Mouse (Mus musculus) neural tube, embryonic 14.5 days (tissue): ENCODE measurements around the gene Hbb-bt. TPM values are rescaled to one million over a fixed set of nuclear protein-coding genes. Genes with fewer than 3 reads are reported as not detected.
"Not testable (repeated sequence)": the region's sequence is repeated elsewhere in the genome, so short reads cannot be mapped to it uniquely, and the experiment has no call there.

Experiments used
- ATAC-seq: fragments of 200-750 bp; cut with Nextera tagmentation; 2 replicates; pipeline ENCODE4 v1.8.0; 2017; ENCODE audit warnings: low read depth, mild to moderate bottlenecking, moderate TSS enrichment, moderate library complexity
- H3K27ac ChIP-seq: fragments of 300-500 bp; sonication (generic); 2 replicates; pipeline ENCODE4 v1.5.1; 2014; ENCODE audit warnings: low read depth, mild to moderate bottlenecking, control low read depth, low read length, moderate library complexity, mixed read lengths
- H3K27me3 ChIP-seq: fragments of 300-500 bp; sonication (generic); 2 replicates; pipeline ENCODE4 v1.6.1; 2014; ENCODE audit warnings: low read length; ENCODE audit not compliant: control insufficient read depth, insufficient read depth
- H3K36me3 ChIP-seq: fragments of 300-500 bp; sonication (generic); 2 replicates; pipeline ENCODE4 v1.6.1; 2014; ENCODE audit warnings: low read length, mixed read lengths; ENCODE audit not compliant: control insufficient read depth, insufficient read depth
- H3K4me1 ChIP-seq: fragments of 300-500 bp; sonication (generic); 2 replicates; pipeline ENCODE4 v1.6.1; 2014; ENCODE audit warnings: low read length; ENCODE audit not compliant: control insufficient read depth, insufficient read depth
- H3K4me2 ChIP-seq: fragments of 300-500 bp; sonication (generic); 2 replicates; pipeline ENCODE4 v1.6.1; 2014; ENCODE audit warnings: mild to moderate bottlenecking, low read depth, low read length, control low read depth
- H3K4me3 ChIP-seq: fragments of 300-500 bp; sonication (generic); 2 replicates; pipeline ENCODE4 v1.5.1; 2014; ENCODE audit warnings: low read depth, low read length, control low read depth, mixed read lengths
- H3K9ac ChIP-seq: fragments of 300-500 bp; sonication (generic); replicated peaks from 2 replicates; pipeline ENCODE4 v1.6.1; 2014; ENCODE audit warnings: low read depth, mild to moderate bottlenecking, control low read depth, low read length, mixed read lengths
- H3K9me3 ChIP-seq: fragments of 300-500 bp; sonication (generic); 2 replicates; pipeline ENCODE4 v1.6.1; 2016; ENCODE audit warnings: low read length; ENCODE audit not compliant: control insufficient read depth
- WGBS: fragments of 180-500 bp; shearing (Covaris S2); extraction: QIAGEN DNeasy Blood & Tissue Kit; methylation state at CpG from one replicate; pipeline ENCODE4 v1.1.7; 2014; 5-methylcytosine and 5-hydroxymethylcytosine counted together
- polyA plus RNA-seq: library from polyadenylated mRNA; unstranded; fragments of >200 nt; fragmentation: Nextera tagmentation; extraction: Ambion mirVana; gene quantifications from 2 replicates; pipeline ENCODE4 v1.2.1, GENCODE M21; 2014

Hbb-bt gene
- polyA plus RNA-seq, 1 experiment from 2014 or later = 1,461 TPM

GRCm38 (mm10) chr7:103810746-103811145, 3.0 kb downstream of the Hbb-bt start:
- 80% methylated on average over 3 of the region's 3 CpGs for WGBS
- H3K9ac ChIP-seq = no peak overlapping the region
- H3K9me3 ChIP-seq = no peaks in the 10 kb centered on the region
- H3K27me3 ChIP-seq = no peaks in the 10 kb centered on the region
- H3K36me3 ChIP-seq = no peaks in the 10 kb centered on the region
- no peak for ATAC-seq
- H3K4me3 ChIP-seq = no peak overlapping the region
- H3K4me2 ChIP-seq = no peak overlapping the region
- H3K27ac ChIP-seq = no peak overlapping the region
- no peaks in the 10 kb centered on the region for H3K4me1 ChIP-seq

GRCm38 (mm10) chr7:103810296-103810695, 3.5 kb downstream of the Hbb-bt start:
- no peaks in the 10 kb centered on the region for H3K9me3 ChIP-seq
- no peaks in the 10 kb centered on the region for H3K27me3 ChIP-seq
- H3K4me2 ChIP-seq = no peak overlapping the region
- WGBS = 86% methylated on average over 1 of the region's 1 CpGs
- no peak for ATAC-seq
- H3K4me3 ChIP-seq = no peak overlapping the region
- H3K27ac ChIP-seq = no peak overlapping the region
- no peaks in the 10 kb centered on the region for H3K36me3 ChIP-seq
- H3K9ac ChIP-seq = no peak overlapping the region
- H3K4me1 ChIP-seq = no peaks in the 10 kb centered on the region

- no peaks in the 10 kb centered on the region for H3K9me3 ChIP-seq
- ATAC-seq = no peak
- no peak overlapping the region for H3K4me3 ChIP-seq
- H3K27ac ChIP-seq = no peak overlapping the region
- H3K36me3 ChIP-seq = no peaks in the 10 kb centered on the region
- no peaks in the 10 kb centered on the region for H3K4me1 ChIP-seq
- H3K27me3 ChIP-seq = no peaks in the 10 kb centered on the region
- WGBS = 90% methylated on average over 1 of the region's 1 CpGs
- H3K4me2 ChIP-seq = no peak overlapping the region
- H3K9ac ChIP-seq = no peak overlapping the region
Observed at GRCm38 (mm10) chr7:103809801-103810155, 4.0 kb downstream of the Hbb-bt start.

- no peaks in the 10 kb centered on the region for H3K4me1 ChIP-seq
- H3K36me3 ChIP-seq = no peaks in the 10 kb centered on the region
- no peaks in the 10 kb centered on the region for H3K27me3 ChIP-seq
- H3K9me3 ChIP-seq = no peaks in the 10 kb centered on the region
- WGBS = 76% methylated on average over 5 of the region's 5 CpGs
- ATAC-seq = no peak
- no peak overlapping the region for H3K4me3 ChIP-seq
- no peak overlapping the region for H3K9ac ChIP-seq
- no peak overlapping the region for H3K27ac ChIP-seq
- H3K4me2 ChIP-seq = no peak overlapping the region
Observed at GRCm38 (mm10) chr7:103808971-103809800, 4.6 kb downstream of the Hbb-bt start.

GRCm38 (mm10) chr7:103808120-103808519, 5.7 kb downstream of the Hbb-bt start:
- H3K27ac ChIP-seq = not testable (repeated sequence)

GRCm38 (mm10) chr7:103806856-103807255, 6.9 kb downstream of the Hbb-bt start:
- no peak overlapping the region for H3K4me2 ChIP-seq
- no peak overlapping the region for H3K27ac ChIP-seq
- WGBS = 71% methylated on average over 1 of the region's 1 CpGs
- no peaks in the 10 kb centered on the region for H3K36me3 ChIP-seq
- no peak for ATAC-seq
- H3K27me3 ChIP-seq = no peaks in the 10 kb centered on the region
- no peak overlapping the region for H3K9ac ChIP-seq
- H3K9me3 ChIP-seq = no peaks in the 10 kb centered on the region
- no peaks in the 10 kb centered on the region for H3K4me1 ChIP-seq
- H3K4me3 ChIP-seq = no peak overlapping the region

More at GRCm38 (mm10) chr7:103808120-103808519, 5.7 kb downstream of the Hbb-bt start:
- not testable (repeated sequence) for H3K4me3 ChIP-seq, ATAC-seq, H3K9ac ChIP-seq, H3K9me3 ChIP-seq, H3K4me2 ChIP-seq, H3K4me1 ChIP-seq, H3K27me3 ChIP-seq, H3K36me3 ChIP-seq
- WGBS = 74% methylated on average over 2 of the region's 2 CpGs

GRCm38 (mm10) chr7:103792669-103793388, 21.0 kb downstream of the Hbb-bt start:
- H3K4me3 ChIP-seq = no peak overlapping the region
- no peak overlapping the region for H3K4me2 ChIP-seq
- no peaks in the 10 kb centered on the region for H3K27me3 ChIP-seq
- no peak overlapping the region for H3K9ac ChIP-seq
- H3K9me3 ChIP-seq = no peaks in the 10 kb centered on the region
- 31% methylated on average over 4 of the region's 4 CpGs for WGBS
- no peak for ATAC-seq
- no peaks in the 10 kb centered on the region for H3K36me3 ChIP-seq
- H3K27ac ChIP-seq = no peak overlapping the region
- H3K4me1 ChIP-seq = no peaks in the 10 kb centered on the region

GRCm38 (mm10) chr7:103791721-103792120, 22.1 kb downstream of the Hbb-bt start, which contains the start of gene Olfr67:
Gene Olfr67, minus strand, starts transcription at chr7:103791821.
- H3K4me2 ChIP-seq = no peak within 1 kb of the TSS
- no peak for ATAC-seq
- no peak within 1 kb of the TSS for H3K27ac ChIP-seq
- H3K27me3 ChIP-seq = no peaks in the 10 kb centered on the region
- no peaks in the 10 kb centered on the region for H3K9me3 ChIP-seq
- H3K36me3 ChIP-seq = no peaks in the 10 kb centered on the region
- no peaks in the 10 kb centered on the region for H3K4me1 ChIP-seq
- WGBS = 83% methylated on average over 3 of the region's 3 CpGs
- no peak within 1 kb of the TSS for H3K4me3 ChIP-seq
- H3K9ac ChIP-seq = no peak within 1 kb of the TSS

GRCm38 (mm10) chr7:103779598-103779997, 34.2 kb downstream of the Hbb-bt start, which contains the start of gene Olfr68:
Gene Olfr68, minus strand, starts transcription at chr7:103779698.
- H3K27me3 ChIP-seq = no peaks in the 10 kb centered on the region
- 81% methylated on average over 3 of the region's 3 CpGs for WGBS
- H3K36me3 ChIP-seq = no peaks in the 10 kb centered on the region
- no peak for ATAC-seq
- no peaks in the 10 kb centered on the region for H3K4me1 ChIP-seq
- H3K9me3 ChIP-seq = no peaks in the 10 kb centered on the region
- no peak within 1 kb of the TSS for H3K9ac ChIP-seq
- no peak within 1 kb of the TSS for H3K4me3 ChIP-seq
- no peak within 1 kb of the TSS for H3K27ac ChIP-seq
- no peak within 1 kb of the TSS for H3K4me2 ChIP-seq
